Mouse (Mus musculus): ENCODE results near the gene C5ar2. TPM values are rescaled to one million over a fixed set of nuclear protein-coding genes. Genes with fewer than 3 reads are reported as not detected.

C5ar2 gene
- total RNA-seq (2014; rRNA removed) (0.05 and 0.09 TPM in 2 replicates), polyA plus RNA-seq (2015; fragmentation: Nextera tagmentation; extraction: Ambion mirVana) (0.14 and 0.20 TPM in 2 replicates)

DNA sequence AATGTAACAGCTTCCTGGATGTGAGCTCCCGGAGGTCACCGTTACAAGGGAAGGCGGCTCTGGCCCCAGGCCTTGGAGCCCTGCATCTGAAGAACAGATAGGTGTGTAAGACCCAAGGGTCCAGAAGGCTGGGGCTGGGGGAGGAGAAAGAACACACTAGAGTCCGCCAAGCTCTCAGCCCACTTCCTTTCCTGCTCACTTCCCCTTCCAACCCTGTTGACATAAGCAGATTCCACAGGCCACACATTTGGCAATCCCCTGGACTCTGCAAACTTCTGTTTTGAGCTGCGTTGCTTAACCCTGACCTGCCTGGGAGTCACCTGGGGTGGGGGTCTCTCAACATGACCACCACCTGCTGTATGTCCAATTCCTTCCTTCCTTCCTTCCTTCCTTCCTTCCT, at the start of gene C5ar2:
C5ar2 (minus strand) TSS at position 88 of the 400 bp plus-strand sequence.
- no peak within 1 kb of the TSS for H3K4me3 ChIP-seq (ENCODE audit: low read depth, low read length)
- H3K4me2 ChIP-seq (ENCODE audit: low read depth, low read length, poor library complexity, severe bottlenecking) = no peak within 1 kb of the TSS
- DNase-seq (ENCODE audit: low spot score) (no peak), ATAC-seq (ENCODE audit: low FRiP score) (no peak)
- no peaks in the 10 kb centered on the region for H3K4me1 ChIP-seq (ENCODE audit: insufficient read depth, low read length)
- no peaks in the 10 kb centered on the region for H3K27me3 ChIP-seq (ENCODE audit: insufficient read depth, low read length)
- no peak within 1 kb of the TSS for H3K27ac ChIP-seq (ENCODE audit: low read depth, low read length)
- TF ChIP-seq CTCF (IDR thresholded peaks at IDR 0.05) = no peak
- no peak within 1 kb of the TSS for H3K9ac ChIP-seq (replicated peaks; ENCODE audit: low read length, poor library complexity, severe bottlenecking)
- H3K36me3 ChIP-seq (ENCODE audit: insufficient read depth, low read length) = no peaks in the 10 kb centered on the region
- 73% methylated on average over 5 of the region's 5 CpGs for WGBS
- no peaks in the 10 kb centered on the region for H3K9me3 ChIP-seq (ENCODE audit: low read length)

DNA sequence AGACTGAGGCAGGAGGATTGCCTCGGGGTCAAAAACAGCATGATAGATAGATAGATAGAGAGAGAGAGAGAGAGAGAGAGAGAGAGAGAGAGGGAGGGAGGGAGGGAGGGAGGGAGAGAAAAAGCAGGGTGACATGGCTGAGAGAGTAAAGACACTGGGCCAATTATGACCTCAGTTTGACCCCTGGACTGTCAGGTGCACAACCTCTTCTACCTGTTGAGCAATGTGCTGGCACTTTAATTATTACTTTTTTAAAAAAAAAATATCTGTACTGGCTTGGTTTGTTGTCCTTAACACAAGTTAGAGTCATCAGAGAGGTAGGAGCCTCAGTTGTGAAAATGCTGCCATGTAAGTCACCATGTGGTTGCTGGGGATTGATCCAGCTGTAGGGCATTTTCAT, 43.8 kb upstream of the C5ar2 start:
- DNase-seq (ENCODE audit: low spot score) = no peak
- no peaks in the 10 kb centered on the region for H3K27me3 ChIP-seq (ENCODE audit: insufficient read depth, low read length)
- H3K36me3 ChIP-seq (ENCODE audit: insufficient read depth, low read length) = peaks cover 8% of the 10 kb centered on the region
- ATAC-seq (ENCODE audit: low FRiP score) = no peak
- H3K4me1 ChIP-seq (ENCODE audit: insufficient read depth, low read length) = 0 out of 2 replicates have a peak, but pooled peaks cover 6% of the 10 kb centered on the region
- H3K9me3 ChIP-seq (ENCODE audit: low read length) = no peaks in the 10 kb centered on the region
- no peak overlapping the region for H3K4me2 ChIP-seq (ENCODE audit: low read depth, low read length, poor library complexity, severe bottlenecking)
- no peak overlapping the region for H3K9ac ChIP-seq (replicated peaks; ENCODE audit: low read length, poor library complexity, severe bottlenecking)
- 76% methylated on average over 1 of the region's 1 CpGs for WGBS
- no peak for TF ChIP-seq CTCF (IDR thresholded peaks at IDR 0.05)
- no peak overlapping the region for H3K4me3 ChIP-seq (ENCODE audit: low read depth, low read length)
- H3K27ac ChIP-seq (ENCODE audit: low read depth, low read length) = no peak overlapping the region

DNA sequence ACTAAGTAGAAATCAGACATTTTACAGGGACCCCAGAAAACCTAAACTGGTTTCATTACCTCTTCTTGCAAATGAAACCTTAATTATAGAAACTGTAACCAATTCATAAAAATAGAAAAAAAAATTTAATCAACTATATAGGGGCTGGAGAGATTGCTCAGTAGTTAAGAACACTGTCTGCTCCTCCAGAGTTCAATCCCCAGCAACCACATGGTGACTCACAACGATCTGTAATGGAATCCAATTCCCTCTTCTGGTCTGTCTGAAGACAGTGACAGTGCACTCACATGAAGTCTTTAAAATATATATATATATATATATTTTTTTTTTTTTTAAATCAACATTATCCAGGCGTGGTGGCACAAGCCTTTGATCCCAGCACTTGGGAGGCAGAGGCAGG, 43.1 kb upstream of the C5ar2 start:
- Histone ChIP-seq H3K36me3 (ENCODE audit: insufficient read depth, low read length) (peaks cover 14% of the 10 kb centered on the region), H3K27me3 (ENCODE audit: insufficient read depth, low read length) (no peaks in the 10 kb centered on the region), H3K4me3 (ENCODE audit: low read depth, low read length) (peak overlapping the region; percentile 52), H3K4me2 (ENCODE audit: low read depth, low read length, poor library complexity, severe bottlenecking) (peak overlapping the region; percentile 59), H3K9ac (replicated peaks; ENCODE audit: low read length, poor library complexity, severe bottlenecking) (0 out of 2 replicates have a peak overlapping the region, but pooled peaks have one; percentile 57), H3K27ac (ENCODE audit: low read depth, low read length) (peak overlapping the region; percentile 85), H3K9me3 (ENCODE audit: low read length) (no peaks in the 10 kb centered on the region), H3K4me1 (ENCODE audit: insufficient read depth, low read length) (0 out of 2 replicates have a peak, but pooled peaks cover 6% of the 10 kb centered on the region)
- ATAC-seq (ENCODE audit: low FRiP score) (no peak), DNase-seq (ENCODE audit: low spot score) (no peak)
- 79% methylated on average over 2 of the region's 2 CpGs for WGBS
- no peak for TF ChIP-seq CTCF (IDR thresholded peaks at IDR 0.05)

DNA sequence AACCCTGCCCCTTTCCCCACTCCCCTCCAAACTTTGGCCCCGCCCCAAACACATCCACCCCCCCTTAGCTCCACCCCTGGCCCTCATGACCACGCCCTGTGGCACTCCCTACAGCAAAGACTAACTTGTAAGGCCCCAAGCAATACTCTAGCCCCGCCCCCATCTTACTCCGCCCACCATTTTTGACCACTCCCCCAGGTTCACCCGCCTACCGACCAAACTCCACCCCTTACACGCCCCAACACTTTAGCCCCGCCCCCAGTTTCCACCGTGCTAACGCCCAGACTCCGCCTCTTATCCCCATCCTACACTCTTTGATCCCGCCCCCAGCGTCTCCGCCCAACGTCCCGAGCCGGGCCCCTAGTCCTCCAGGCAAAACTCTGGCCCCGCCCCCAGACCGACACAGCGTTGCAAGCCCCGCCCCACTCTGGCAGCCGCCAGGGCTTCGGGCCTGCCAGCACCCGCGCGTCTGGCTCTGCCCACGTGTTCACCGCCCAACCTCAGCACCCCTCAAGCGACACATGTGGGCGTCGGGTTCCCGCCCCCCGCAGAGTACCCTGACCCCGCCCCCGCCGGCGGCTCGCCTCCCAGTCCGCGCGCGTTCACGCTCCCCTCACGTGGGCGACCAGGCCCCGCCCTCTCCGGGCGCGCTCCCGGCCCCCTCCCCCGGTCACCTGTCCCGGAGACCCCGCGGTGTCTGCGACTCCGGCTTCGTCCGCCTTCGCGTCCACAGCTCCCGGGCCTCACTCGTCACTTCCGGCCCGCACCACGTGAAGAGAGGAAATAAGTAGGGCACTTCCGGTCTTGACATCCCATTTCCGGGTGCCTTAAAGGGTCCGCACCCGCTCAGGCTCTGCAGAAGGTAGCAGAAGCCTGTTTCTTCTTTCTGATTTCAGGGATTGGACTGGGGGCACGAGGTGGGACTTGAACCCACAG, 42.3 kb upstream of the C5ar2 start, which contains the start of gene Ccdc9:
Ccdc9 (minus strand) TSS at position 770 of the 936 bp plus-strand sequence.
- WGBS = under 1% methylated on average over 64 of the region's 70 CpGs
- DNase-seq (ENCODE audit: low spot score) (peak; percentile 99), ATAC-seq (ENCODE audit: low FRiP score) (peak; percentile 95)
- Histone ChIP-seq H3K27ac (ENCODE audit: low read depth, low read length) (peak within 1 kb of the TSS; percentile 85), H3K9ac (replicated peaks; ENCODE audit: low read length, poor library complexity, severe bottlenecking) (peak within 1 kb of the TSS; percentile 57), H3K4me3 (ENCODE audit: low read depth, low read length) (peak within 1 kb of the TSS; percentile 52), H3K4me2 (ENCODE audit: low read depth, low read length, poor library complexity, severe bottlenecking) (peak within 1 kb of the TSS; percentile 59), H3K27me3 (ENCODE audit: insufficient read depth, low read length) (no peaks in the 10 kb centered on the region), H3K9me3 (ENCODE audit: low read length) (no peaks in the 10 kb centered on the region), H3K36me3 (ENCODE audit: insufficient read depth, low read length) (peaks cover 17% of the 10 kb centered on the region), H3K4me1 (ENCODE audit: insufficient read depth, low read length) (0 out of 2 replicates have a peak, but pooled peaks cover 6% of the 10 kb centered on the region)
- TF ChIP-seq CTCF (IDR thresholded peaks at IDR 0.05) = no peak; the same call in 1 of the 2 replicates

DNA sequence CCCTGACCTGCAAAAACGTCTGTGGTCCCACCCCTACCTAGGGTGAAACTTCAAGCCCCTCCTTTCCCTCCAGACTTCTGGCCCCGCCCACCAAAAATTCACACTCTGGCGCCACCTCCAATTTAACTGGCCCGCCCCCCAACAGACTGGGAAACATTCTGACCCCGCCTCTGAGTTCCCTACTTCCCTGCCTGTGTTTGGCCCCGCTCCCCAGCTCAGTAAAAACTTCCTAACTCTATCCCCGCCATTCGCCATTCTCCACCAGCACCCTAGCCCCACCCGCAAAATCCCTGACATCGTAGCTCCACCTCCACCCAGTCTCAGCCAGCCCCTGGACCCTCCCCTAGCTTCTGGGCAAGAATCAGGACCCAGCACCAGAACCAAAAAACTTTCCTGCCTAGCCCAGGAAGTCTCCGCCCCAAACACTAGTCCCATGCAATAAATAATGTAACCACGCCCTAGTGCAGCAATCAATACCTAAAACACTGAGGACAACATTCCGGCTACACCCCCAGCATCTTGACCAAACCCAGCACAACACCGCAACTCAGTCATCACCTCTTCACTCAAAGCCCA, 41.6 kb upstream of the C5ar2 start:
- no peaks in the 10 kb centered on the region for H3K27me3 ChIP-seq (ENCODE audit: insufficient read depth, low read length)
- H3K9me3 ChIP-seq (ENCODE audit: low read length) = no peaks in the 10 kb centered on the region
- 4% methylated on average over 14 of the region's 14 CpGs for WGBS
- H3K4me2 ChIP-seq (ENCODE audit: low read depth, low read length, poor library complexity, severe bottlenecking) = peak overlapping the region; percentile 59
- TF ChIP-seq CTCF (IDR thresholded peaks at IDR 0.05) = no peak
- peaks cover 25% of the 10 kb centered on the region for H3K36me3 ChIP-seq (ENCODE audit: insufficient read depth, low read length)
- H3K4me1 ChIP-seq (ENCODE audit: insufficient read depth, low read length) = 0 out of 2 replicates have a peak, but pooled peaks cover 6% of the 10 kb centered on the region
- ATAC-seq (ENCODE audit: low FRiP score) (peak; percentile 41), DNase-seq (ENCODE audit: low spot score) (no peak)
- H3K9ac ChIP-seq (replicated peaks; ENCODE audit: low read length, poor library complexity, severe bottlenecking) = no peak overlapping the region
- H3K27ac ChIP-seq (ENCODE audit: low read depth, low read length) = 0 out of 2 replicates have a peak overlapping the region, but pooled peaks have one; percentile 85
- H3K4me3 ChIP-seq (ENCODE audit: low read depth, low read length) = peak overlapping the region; percentile 52
